Mouse (Mus musculus) heart, postnatal 0 days (tissue): ENCODE data around the gene Cxcl14.

Experiments used
- CTCF ChIP-seq: IDR thresholded peaks from 2 replicates; pipeline ENCODE4 v1.5.1; 2016; ENCODE audit warnings: antibody characterized with exemption, control low read depth, low read depth
- EP300 ChIP-seq: IDR thresholded peaks from 2 replicates; pipeline ENCODE4 v1.6.1; 2016; ENCODE audit warnings: antibody characterized with exemption, low read depth

DNA sequence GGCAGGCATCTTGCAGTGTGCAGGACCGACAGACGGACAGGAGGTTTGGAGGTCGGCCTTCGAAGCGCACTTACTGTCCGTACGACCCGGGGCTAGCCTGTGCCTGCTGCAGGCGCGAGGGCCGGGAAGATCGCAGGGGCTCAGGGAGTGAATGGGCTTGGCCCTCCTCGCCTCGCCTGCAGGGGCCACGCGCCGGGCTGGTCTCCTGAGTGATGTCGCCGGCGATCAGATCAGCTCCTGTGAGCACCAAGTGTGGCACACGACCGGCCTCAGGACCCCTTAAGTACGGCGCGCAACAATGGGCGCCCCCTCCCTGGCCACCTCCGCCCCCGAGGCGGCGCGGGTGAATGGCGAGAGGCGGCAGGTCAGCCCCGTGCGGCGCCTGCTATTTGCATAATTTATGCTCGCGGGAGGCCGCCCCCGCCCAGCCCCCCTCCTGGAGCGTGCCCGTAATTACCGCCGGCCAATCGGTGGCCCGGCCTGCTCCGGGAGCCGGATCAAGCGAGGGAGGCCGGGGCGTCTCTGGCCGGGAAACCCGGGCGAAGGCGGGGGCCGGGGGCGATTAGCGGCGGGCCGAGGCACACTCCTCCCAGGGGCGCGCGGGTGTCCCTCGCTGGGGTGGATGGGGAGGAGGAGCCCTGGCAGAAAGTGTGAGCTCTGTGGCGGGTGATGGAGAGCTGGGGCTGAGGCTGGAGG is 44.3 kb downstream of the Cxcl14 start, which contains the start of gene Neurog1:
- TF ChIP-seq CTCF (no peak), EP300 (no peak)
